Mouse (Mus musculus) hindbrain, embryonic 16.5 days (tissue): Measurements from ENCODE around the gene Ttll10. TPM values are rescaled to one million over a fixed set of nuclear protein-coding genes. Genes with fewer than 3 reads are reported as not detected.

ENCODE experiments used
- ATAC-seq: fragments of 200-750 bp; cut with Nextera tagmentation; 2 replicates; pipeline ENCODE4 v1.8.0; 2017; ENCODE audit warnings: moderate TSS enrichment, moderate library complexity
- H3K27ac ChIP-seq: fragments of 300-500 bp; sonication (generic); 2 replicates; pipeline ENCODE4 v1.5.1; 2014; ENCODE audit warnings: low read depth, mild to moderate bottlenecking, control low read depth, low read length, moderate library complexity
- H3K27me3 ChIP-seq: fragments of 300-500 bp; sonication (generic); replicated peaks from 2 replicates; pipeline ENCODE4 v1.6.1; 2014; ENCODE audit warnings: low read length; ENCODE audit not compliant: control insufficient read depth, insufficient read depth
- H3K36me3 ChIP-seq: fragments of 300-500 bp; sonication (generic); 2 replicates; pipeline ENCODE4 v1.6.1; 2014; ENCODE audit warnings: mild to moderate bottlenecking, low read length, moderate library complexity, mixed read lengths; ENCODE audit not compliant: control insufficient read depth, insufficient read depth
- H3K4me1 ChIP-seq: fragments of 300-500 bp; sonication (generic); 2 replicates; pipeline ENCODE4 v1.6.1; 2014; ENCODE audit warnings: low read depth, low read length; ENCODE audit not compliant: control insufficient read depth, insufficient read depth
- H3K4me2 ChIP-seq: fragments of 300-500 bp; sonication (generic); 2 replicates; pipeline ENCODE4 v1.6.1; 2014; ENCODE audit warnings: mild to moderate bottlenecking, low read length, control low read depth, moderate library complexity
- H3K4me3 ChIP-seq: fragments of 300-500 bp; sonication (generic); 2 replicates; pipeline ENCODE4 v1.5.1; 2014; ENCODE audit warnings: mild to moderate bottlenecking, low read length, control low read depth, moderate library complexity
- H3K9ac ChIP-seq: fragments of 300-500 bp; sonication (generic); 2 replicates; pipeline ENCODE4 v1.6.1; 2014; ENCODE audit warnings: low read depth, mild to moderate bottlenecking, control low read depth, low read length, moderate library complexity
- H3K9me3 ChIP-seq: fragments of 300-500 bp; sonication (generic); 2 replicates; pipeline ENCODE4 v1.6.1; 2014; ENCODE audit warnings: mild to moderate bottlenecking, low read length, moderate library complexity; ENCODE audit not compliant: control insufficient read depth
- WGBS: fragments of 180-500 bp; shearing (Covaris S2); extraction: QIAGEN DNeasy Blood & Tissue Kit; methylation state at CpG from one replicate; pipeline ENCODE4 v1.1.7; 2014; 5-methylcytosine and 5-hydroxymethylcytosine counted together
- polyA plus RNA-seq: library from polyadenylated mRNA; unstranded; fragments of >200 nt; fragmentation: Nextera tagmentation; extraction: Ambion mirVana; gene quantifications from 2 replicates; pipeline ENCODE4 v1.2.1, GENCODE M21; 2015

Gene Ttll10
- polyA plus RNA-seq, 1 experiment from 2014 or later: not detected

DNA sequence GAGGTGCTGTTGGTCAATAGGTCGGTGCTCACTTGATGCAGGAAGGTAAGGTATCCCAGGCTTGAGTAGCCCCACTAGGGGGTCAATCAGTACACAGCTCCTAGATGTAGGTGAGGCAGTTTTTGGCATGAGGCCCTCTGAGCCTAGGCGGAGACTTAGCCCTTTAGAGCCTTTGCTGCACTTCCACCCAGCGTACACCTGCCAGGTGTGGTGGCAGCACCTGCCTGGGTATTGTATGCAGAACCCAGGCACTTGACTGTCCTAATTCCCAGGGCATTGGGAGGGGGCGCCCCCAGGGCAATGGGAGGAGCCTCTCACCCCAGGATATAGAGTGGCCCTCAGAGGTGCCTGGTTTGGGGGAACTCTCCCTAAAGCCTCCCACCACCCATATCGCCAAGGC, 4.0 kb downstream of the Ttll10 start:
- WGBS: 92% methylated on average over 5 of the region's 5 CpGs
- H3K9ac ChIP-seq: no peak overlapping the region
- no peak overlapping the region for H3K4me3 ChIP-seq
- no peaks in the 10 kb centered on the region for H3K4me1 ChIP-seq
- no peaks in the 10 kb centered on the region for H3K9me3 ChIP-seq
- no peak overlapping the region for H3K4me2 ChIP-seq
- H3K36me3 ChIP-seq: no peaks in the 10 kb centered on the region
- no peak overlapping the region for H3K27ac ChIP-seq
- no peak for ATAC-seq
- no peaks in the 10 kb centered on the region for H3K27me3 ChIP-seq

DNA sequence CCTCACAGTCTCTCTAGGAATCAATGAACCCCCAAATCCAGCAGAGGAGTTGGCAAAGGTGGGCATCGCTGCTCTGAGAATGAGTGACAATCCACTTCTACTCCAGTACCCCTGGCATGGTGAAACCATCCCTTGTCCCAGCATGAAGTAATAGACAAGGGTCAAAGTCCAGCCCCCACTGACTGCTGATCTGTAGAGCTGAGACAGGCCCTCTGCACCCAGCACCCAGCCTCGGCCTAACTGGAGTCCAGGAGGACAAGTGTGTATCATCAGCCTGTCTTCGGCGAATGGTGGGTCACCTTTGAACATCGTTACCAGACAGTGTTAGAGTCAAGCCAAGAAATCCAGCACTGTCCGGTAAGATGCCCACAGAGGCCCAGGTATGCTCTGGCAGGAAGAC, 4.6 kb downstream of the Ttll10 start:
- no peak for ATAC-seq
- H3K4me1 ChIP-seq: no peaks in the 10 kb centered on the region
- H3K27me3 ChIP-seq: no peaks in the 10 kb centered on the region
- no peaks in the 10 kb centered on the region for H3K9me3 ChIP-seq
- 94% methylated on average over 6 of the region's 6 CpGs for WGBS
- H3K27ac ChIP-seq: no peak overlapping the region
- H3K36me3 ChIP-seq: no peaks in the 10 kb centered on the region
- H3K4me3 ChIP-seq: no peak overlapping the region
- no peak overlapping the region for H3K9ac ChIP-seq
- H3K4me2 ChIP-seq: no peak overlapping the region

DNA sequence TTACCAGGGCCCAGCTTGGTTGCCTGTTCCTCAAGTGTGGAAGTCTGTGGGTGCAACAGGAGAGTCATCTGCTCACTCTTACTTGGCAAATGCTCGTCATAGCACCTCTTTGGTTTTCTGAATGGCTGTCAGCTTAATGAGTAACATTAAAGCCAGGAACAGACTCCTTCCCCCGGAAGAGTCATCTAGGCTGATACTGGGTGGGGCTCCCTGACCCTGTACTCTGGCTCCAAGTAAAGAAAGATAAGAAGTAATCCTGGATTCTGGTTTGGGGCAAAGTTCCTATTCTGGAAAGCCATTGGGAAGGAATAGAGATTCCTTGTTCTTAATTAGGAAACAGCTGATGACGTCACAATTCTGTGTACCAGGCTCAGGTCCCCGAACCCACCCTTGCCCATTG, 5.1 kb downstream of the Ttll10 start:
- H3K27me3 ChIP-seq: no peaks in the 10 kb centered on the region
- 78% methylated on average over 4 of the region's 4 CpGs for WGBS
- no peak overlapping the region for H3K4me2 ChIP-seq
- no peak for ATAC-seq
- H3K9me3 ChIP-seq: no peaks in the 10 kb centered on the region
- no peak overlapping the region for H3K27ac ChIP-seq
- H3K4me3 ChIP-seq: no peak overlapping the region
- no peak overlapping the region for H3K9ac ChIP-seq
- no peaks in the 10 kb centered on the region for H3K4me1 ChIP-seq
- no peaks in the 10 kb centered on the region for H3K36me3 ChIP-seq

DNA sequence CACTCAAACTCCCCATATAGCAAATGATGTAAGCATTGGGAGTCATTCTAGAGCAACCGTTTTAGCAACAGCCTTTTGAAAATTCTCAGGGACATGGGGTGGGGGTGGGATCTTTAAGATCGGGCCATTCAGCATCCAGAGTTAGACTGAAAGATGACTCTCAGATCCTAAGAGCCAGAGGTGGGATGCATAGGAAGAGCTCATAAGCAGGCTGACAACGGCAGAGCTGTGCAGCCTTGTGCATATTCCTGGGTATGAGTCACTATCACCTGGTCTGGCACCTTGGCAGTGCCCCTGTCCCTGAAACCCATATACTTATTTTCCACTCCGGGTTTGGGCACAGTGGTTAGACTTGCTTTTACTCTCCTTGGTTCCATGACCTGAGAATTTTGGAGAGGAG, 6.1 kb downstream of the Ttll10 start:
- Histone ChIP-seq H3K9me3 (no peaks in the 10 kb centered on the region), H3K27me3 (no peaks in the 10 kb centered on the region), H3K36me3 (no peaks in the 10 kb centered on the region), H3K27ac (no peak overlapping the region), H3K4me3 (no peak overlapping the region), H3K4me1 (no peaks in the 10 kb centered on the region), H3K4me2 (no peak overlapping the region), H3K9ac (no peak overlapping the region)
- no peak for ATAC-seq
- 85% methylated on average over 4 of the region's 4 CpGs for WGBS

DNA sequence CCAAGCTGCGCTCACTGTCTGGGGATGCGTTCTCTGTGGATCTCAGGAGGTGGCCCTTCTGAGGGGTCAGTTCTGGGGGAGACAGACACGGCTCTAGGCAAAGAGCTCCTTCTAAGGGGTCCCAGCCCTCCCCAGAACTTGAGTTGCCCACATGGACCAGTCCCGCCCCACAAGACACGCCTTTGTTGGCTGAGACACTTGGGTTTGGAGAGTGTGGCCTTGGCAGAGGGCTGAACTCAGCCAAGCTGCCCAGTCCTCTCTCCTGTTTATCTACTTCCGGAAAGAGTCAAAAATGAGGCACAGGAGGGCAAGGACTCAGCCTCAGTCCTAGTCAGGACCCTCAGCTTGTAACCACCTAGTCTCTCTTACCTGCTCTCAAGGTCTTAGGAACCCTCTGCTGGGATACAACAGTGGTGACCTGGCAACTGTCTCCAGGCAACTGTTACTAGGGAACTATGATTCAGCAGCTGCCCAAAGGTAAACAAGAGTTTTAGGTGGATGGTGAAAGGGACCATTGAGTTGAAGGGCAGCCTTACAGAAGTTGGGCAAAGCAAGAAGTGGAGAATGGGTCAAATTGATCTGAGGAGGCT, 8.7 kb downstream of the Ttll10 start:
- no peak for ATAC-seq
- WGBS: 76% methylated on average over 6 of the region's 6 CpGs
- H3K4me1 ChIP-seq: no peaks in the 10 kb centered on the region

DNA sequence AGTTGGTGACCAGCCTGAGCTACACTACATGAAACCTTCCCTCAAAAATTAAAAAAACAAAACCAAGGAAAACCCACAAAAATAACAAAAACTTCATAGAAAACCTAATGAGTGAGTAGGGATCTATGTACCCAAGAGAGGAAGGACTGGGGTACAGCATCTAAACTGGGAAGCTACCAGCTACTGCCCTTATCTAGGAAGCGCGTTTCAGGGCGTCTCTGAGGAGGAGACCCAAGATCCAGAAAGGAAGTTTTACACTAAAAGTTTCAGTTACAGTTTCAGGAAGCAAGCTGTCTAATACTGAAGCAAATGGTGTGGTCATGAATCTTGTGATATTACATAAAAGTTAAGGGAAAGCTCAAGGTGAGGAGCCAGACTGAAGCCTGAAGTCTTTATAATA, 9.4 kb downstream of the Ttll10 start:
- 76% methylated on average over 3 of the region's 3 CpGs for WGBS
- H3K4me2 ChIP-seq: no peak overlapping the region
- no peak overlapping the region for H3K27ac ChIP-seq
- no peaks in the 10 kb centered on the region for H3K27me3 ChIP-seq
- ATAC-seq: no peak
- H3K4me3 ChIP-seq: no peak overlapping the region
- no peak overlapping the region for H3K9ac ChIP-seq
- H3K9me3 ChIP-seq: no peaks in the 10 kb centered on the region
- H3K4me1 ChIP-seq: no peaks in the 10 kb centered on the region
- H3K36me3 ChIP-seq: no peaks in the 10 kb centered on the region

More for the DNA sequence above, 8.7 kb downstream of the Ttll10 start:
- Histone ChIP-seq H3K4me3 (no peak overlapping the region), H3K27ac (no peak overlapping the region), H3K9me3 (no peaks in the 10 kb centered on the region), H3K27me3 (no peaks in the 10 kb centered on the region), H3K36me3 (no peaks in the 10 kb centered on the region), H3K9ac (no peak overlapping the region), H3K4me2 (no peak overlapping the region)

DNA sequence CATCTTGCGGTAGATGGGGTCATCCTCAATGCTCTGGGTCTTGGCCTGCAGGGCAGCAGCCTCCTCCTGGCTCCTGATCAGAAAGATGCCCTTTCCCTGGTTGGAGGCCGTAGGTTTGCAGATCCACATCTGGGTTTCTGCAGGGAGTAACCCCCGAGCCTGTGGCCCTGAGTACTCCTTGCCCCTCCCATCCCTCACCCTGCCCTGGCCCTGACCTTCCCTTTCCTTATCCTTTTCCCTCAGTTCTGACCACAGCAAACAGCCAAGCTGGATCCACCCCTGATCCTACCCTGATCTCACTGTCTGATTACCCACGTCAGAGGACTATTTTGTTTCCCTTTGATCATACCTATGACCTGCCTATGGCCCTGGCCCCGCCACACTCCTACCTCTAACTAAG, 14.5 kb downstream of the Ttll10 start:
- no peak for ATAC-seq
- H3K9ac ChIP-seq: no peak overlapping the region
- no peaks in the 10 kb centered on the region for H3K27me3 ChIP-seq
- 84% methylated on average over 5 of the region's 5 CpGs for WGBS
- H3K4me3 ChIP-seq: no peak overlapping the region
- no peaks in the 10 kb centered on the region for H3K4me1 ChIP-seq
- H3K36me3 ChIP-seq: no peaks in the 10 kb centered on the region
- no peak overlapping the region for H3K27ac ChIP-seq
- no peaks in the 10 kb centered on the region for H3K9me3 ChIP-seq
- no peak overlapping the region for H3K4me2 ChIP-seq

DNA sequence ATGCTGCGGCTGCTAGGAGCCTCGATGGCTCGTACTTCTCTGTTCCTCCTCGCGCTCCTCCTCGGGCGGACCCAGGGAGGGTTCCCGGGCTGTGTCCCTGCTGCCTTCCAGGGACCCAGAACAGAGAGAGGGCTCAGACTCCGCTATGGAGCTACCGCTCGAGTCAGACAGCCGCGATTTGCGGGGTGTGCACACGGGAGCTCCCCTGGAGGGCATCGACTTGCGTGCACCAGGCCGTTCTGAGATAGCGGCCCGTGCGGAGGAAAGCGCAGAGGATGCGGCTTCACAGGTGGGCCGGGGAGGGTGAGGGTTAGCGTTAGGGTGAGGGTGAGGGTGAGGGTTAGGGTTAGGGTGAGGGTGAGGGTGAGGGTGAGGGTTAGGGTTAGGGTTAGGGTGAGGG, 24.3 kb downstream of the Ttll10 start:
- peak overlapping the region; percentile 7; the same call in 1 of the 2 replicates for H3K9ac ChIP-seq
- H3K27me3 ChIP-seq: peaks cover 13% of the 10 kb centered on the region
- H3K9me3 ChIP-seq: no peaks in the 10 kb centered on the region
- no peaks in the 10 kb centered on the region for H3K36me3 ChIP-seq
- peaks cover 28% of the 10 kb centered on the region for H3K4me1 ChIP-seq
- no peak overlapping the region for H3K27ac ChIP-seq
- no peak for ATAC-seq
- WGBS: 7% methylated on average over 24 of the region's 25 CpGs
- H3K4me3 ChIP-seq: peak overlapping the region; percentile 21
- H3K4me2 ChIP-seq: peak overlapping the region; percentile 41

DNA sequence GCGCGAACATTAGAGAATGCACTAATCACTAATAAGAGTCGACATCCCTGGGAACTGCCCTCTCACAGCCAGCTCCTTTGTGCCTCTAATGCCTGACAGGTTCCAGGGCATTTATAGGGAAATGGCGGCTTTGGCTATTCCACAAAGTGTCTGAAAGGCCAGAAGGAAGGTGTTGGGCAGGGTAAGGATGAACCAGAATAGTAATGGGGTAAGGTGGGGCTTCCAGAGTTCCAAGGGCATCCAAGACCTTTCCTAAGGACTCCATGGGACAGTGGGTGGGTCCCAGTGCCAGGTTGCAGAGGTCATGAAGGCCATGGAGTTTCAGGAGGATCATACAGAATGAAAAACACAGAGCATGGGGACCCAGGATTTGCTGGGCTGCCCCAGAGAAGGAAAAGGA, 24.9 kb downstream of the Ttll10 start:
- no peak overlapping the region for H3K4me2 ChIP-seq
- H3K36me3 ChIP-seq: peaks cover 3% of the 10 kb centered on the region; the same call in 1 of the 2 replicates
- no peak overlapping the region for H3K9ac ChIP-seq
- WGBS: 45% methylated on average over 4 of the region's 4 CpGs
- H3K27ac ChIP-seq: no peak overlapping the region
- no peak overlapping the region for H3K4me3 ChIP-seq
- H3K4me1 ChIP-seq: peaks cover 28% of the 10 kb centered on the region
- ATAC-seq: no peak
- H3K9me3 ChIP-seq: no peaks in the 10 kb centered on the region
- peaks cover 13% of the 10 kb centered on the region for H3K27me3 ChIP-seq
